Mouse (Mus musculus) Patski (cell line): Measurements from ENCODE around the gene Grm8. TPM values are rescaled to one million over a fixed set of nuclear protein-coding genes. Genes with fewer than 3 reads are reported as not detected.

Source experiments
- ATAC-seq: fragments of 100-300 bp; one replicate; pipeline ENCODE4 v1.8.0; 2021
- CTCF ChIA-PET: fragments of 350-600 bp; sonication (Branson Sonifier 250); formaldehyde crosslinking; loops from one replicate; lab custom pipeline; 2022; ENCODE audit warnings: inconsistent platforms; lab: Charles Lee
- POLR2A ChIA-PET: fragments of 350-600 bp; sonication (Branson Sonifier 250); formaldehyde crosslinking; loops from one replicate; lab custom pipeline; 2022; ENCODE audit warnings: antibody characterized with exemption, inconsistent platforms; lab: Charles Lee
- DNase-seq: peaks from one replicate; pipeline ENCODE4 v3.0.0-alpha.2; 2011; ENCODE audit warnings: low read depth, low spot score
- H3K27me3 ChIP-seq: fragments of 371-371 bp; one replicate; pipeline ENCODE4 v1.5.1; 2021
- CTCF ChIP-seq: fragments of 100-300 bp; IDR thresholded peaks from one replicate; pipeline ENCODE4 v1.5.1; 2021
- in situ Hi-C: fragments of 300-500 bp; cut with MboI; formaldehyde crosslinking; loops from 3 replicates; pipeline ENCODE4 v1.11.1; 2018; ENCODE audit warnings: low pct_unique_long_range_greater_than_20kb, mixed read lengths
- polyA plus RNA-seq: library from polyadenylated mRNA; unstranded; gene quantifications from one replicate; pipeline ENCODE4 v1.2.3, GENCODE M21; 2021

Grm8 gene
- not detected for polyA plus RNA-seq

GRCm38 (mm10) chr6:28135001-28135401 lies at the start of gene Grm8:
Gene Grm8 (minus strand): TSS chr6:28135178.
- ChIA-PET CTCF (interaction anchor here (1.4 to 1.6 kb wide), 3 partner anchors 20 to 467 kb away, joined by 3 to 9 read pairs (median 6); no protein-coding TSS in a partner anchor), POLR2A (no interaction called here)
- no peak for DNase-seq
- peaks cover 45% of the 10 kb centered on the region for H3K27me3 ChIP-seq
- in situ Hi-C loops = loop anchor here (5.0 kb wide), 1 partner anchor 478 kb away; no protein-coding TSS in a partner anchor
- TF ChIP-seq CTCF = no peak
- ATAC-seq = peak; percentile 44

- DNase-seq (no peak), ATAC-seq (no peak)
- H3K27me3 ChIP-seq = peaks cover 8% of the 10 kb centered on the region
- ChIA-PET POLR2A (no interaction called here), CTCF (no interaction called here)
- no peak for TF ChIP-seq CTCF
- in situ Hi-C loops = no loop called here
Observed at GRCm38 (mm10) chr6:28169851-28170539, 35.0 kb upstream of the Grm8 start.

- ChIA-PET POLR2A (no interaction called here), CTCF (interaction anchor here (1.5 kb wide), 1 partner anchor 10 kb away, joined by 4 read pairs; no protein-coding TSS in a partner anchor)
- H3K27me3 ChIP-seq = peaks cover 7% of the 10 kb centered on the region
- no peak for TF ChIP-seq CTCF
- DNase-seq (no peak), ATAC-seq (no peak)
- in situ Hi-C loops = no loop called here
Observed at GRCm38 (mm10) chr6:28160399-28160798, 25.4 kb upstream of the Grm8 start.

GRCm38 (mm10) chr6:28146445-28146844 lies 11.5 kb upstream of the Grm8 start:
- ChIA-PET POLR2A (no interaction called here), CTCF (no interaction called here)
- ATAC-seq = no peak
- H3K27me3 ChIP-seq = peaks cover 24% of the 10 kb centered on the region
- no peak for DNase-seq
- in situ Hi-C loops = no loop called here
- TF ChIP-seq CTCF = no peak

- no peak for DNase-seq
- no peak for ATAC-seq
- in situ Hi-C loops = no loop called here
- POLR2A ChIA-PET = no interaction called here
- peaks cover 26% of the 10 kb centered on the region for H3K27me3 ChIP-seq
- CTCF ChIA-PET = no interaction called here
- TF ChIP-seq CTCF = peak; percentile 13
Observed at GRCm38 (mm10) chr6:28142332-28142731, 7.4 kb upstream of the Grm8 start.

- DNase-seq (peak; percentile 15), ATAC-seq (peak; percentile 97)
- in situ Hi-C loops = loop anchor here (5.0 kb wide), 1 partner anchor 478 kb away; no protein-coding TSS in a partner anchor
- ChIA-PET POLR2A (no interaction called here), CTCF (interaction anchor here (1.4 to 1.6 kb wide), 3 partner anchors 20 to 467 kb away, joined by 3 to 9 read pairs (median 6); no protein-coding TSS in a partner anchor)
- TF ChIP-seq CTCF = peak; percentile 94
- H3K27me3 ChIP-seq = peaks cover 45% of the 10 kb centered on the region
Observed at GRCm38 (mm10) chr6:28135411-28136233, 644 bp upstream of the Grm8 start.

GRCm38 (mm10) chr6:28134251-28134801 lies 652 bp downstream of the Grm8 start:
- CTCF ChIA-PET = no interaction called here
- in situ Hi-C loops = no loop called here
- POLR2A ChIA-PET = no interaction called here
- no peak for TF ChIP-seq CTCF
- ATAC-seq (no peak), DNase-seq (no peak)
- peaks cover 45% of the 10 kb centered on the region for H3K27me3 ChIP-seq

- CTCF ChIA-PET = interaction anchor here (1.0 kb wide), 1 partner anchor 28 kb away, joined by 4 read pairs; no protein-coding TSS in a partner anchor
- H3K27me3 ChIP-seq = peaks cover 48% of the 10 kb centered on the region
- TF ChIP-seq CTCF = no peak
- ATAC-seq (no peak), DNase-seq (no peak)
- in situ Hi-C loops = no loop called here
- POLR2A ChIA-PET = no interaction called here
Observed at GRCm38 (mm10) chr6:28133206-28134063, 1.5 kb downstream of the Grm8 start.

GRCm38 (mm10) chr6:28132056-28132455 lies 2.9 kb downstream of the Grm8 start:
- H3K27me3 ChIP-seq = peaks cover 61% of the 10 kb centered on the region
- TF ChIP-seq CTCF = no peak
- in situ Hi-C loops = no loop called here
- ATAC-seq (no peak), DNase-seq (no peak)
- POLR2A ChIA-PET = no interaction called here
- CTCF ChIA-PET = no interaction called here

- TF ChIP-seq CTCF = no peak
- POLR2A ChIA-PET = no interaction called here
- ATAC-seq = no peak
Observed at GRCm38 (mm10) chr6:28128871-28129270, 6.1 kb downstream of the Grm8 start.

More at GRCm38 (mm10) chr6:28128871-28129270, 6.1 kb downstream of the Grm8 start:
- CTCF ChIA-PET = no interaction called here
- DNase-seq = no peak
- H3K27me3 ChIP-seq = peaks cover 80% of the 10 kb centered on the region
- in situ Hi-C loops = no loop called here
